Mouse (Mus musculus) brown adipose tissue, adult 24 weeks (tissue): ENCODE data around the gene Camta1. TPM values are rescaled to one million over a fixed set of nuclear protein-coding genes. Genes with fewer than 3 reads are reported as not detected.

Source experiments
- H3K27ac ChIP-seq: fragments of 200-500 bp; replicated peaks from 2 replicates; pipeline ENCODE4 v1.5.1; 2012; ENCODE audit warnings: low read depth, mild to moderate bottlenecking, low read length
- H3K4me1 ChIP-seq: fragments of 200-500 bp; 2 replicates; pipeline ENCODE4 v1.6.1; 2012; ENCODE audit warnings: low read length, mixed read lengths; ENCODE audit not compliant: control insufficient read depth, insufficient read depth, insufficient read length
- H3K4me3 ChIP-seq: fragments of 200-500 bp; 2 replicates; pipeline ENCODE4 v1.5.1; 2012; ENCODE audit warnings: low read depth, mild to moderate bottlenecking, low read length, moderate library complexity; ENCODE audit not compliant: insufficient read depth
- polyA plus RNA-seq: library from polyadenylated mRNA; stranded (reverse); fragments of >200 nt; gene quantifications from 2 replicates; pipeline ENCODE4 v1.2.4, GENCODE M21; 2012; ENCODE audit not compliant: missing spikeins, insufficient read depth, insufficient read length

The Camta1 gene
- polyA plus RNA-seq, 1 experiment, result 56.8 TPM

DNA sequence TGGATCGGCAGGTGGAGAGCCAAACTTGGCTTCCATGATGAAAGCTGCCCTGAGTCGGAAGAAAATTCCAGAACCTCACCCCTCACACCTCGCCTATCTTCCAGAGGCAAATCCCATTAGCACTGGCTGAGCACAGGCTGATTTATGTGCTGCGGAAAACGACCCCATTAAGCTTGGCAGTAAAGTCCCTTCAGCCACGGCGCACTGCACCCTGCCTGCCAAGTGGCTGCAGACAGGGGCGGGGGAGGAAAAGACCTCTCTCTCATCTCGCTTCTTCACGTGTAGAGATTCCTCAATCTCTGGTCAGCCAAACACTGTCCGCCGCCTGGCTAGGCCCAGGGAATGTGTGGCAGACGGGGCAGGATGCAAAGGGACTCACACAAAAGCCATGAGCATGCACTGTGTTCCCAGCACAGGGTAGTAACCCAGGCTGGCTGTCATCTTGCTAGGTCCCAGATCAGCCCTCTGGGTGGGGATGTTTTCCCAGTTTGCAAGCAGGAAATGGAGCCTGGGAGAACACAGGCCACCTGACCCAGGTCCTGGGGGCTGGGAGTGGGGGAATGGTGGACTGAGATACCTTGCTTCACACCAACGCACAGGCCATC lies 494.6 kb downstream of the Camta1 start:
- Histone ChIP-seq H3K27ac (no peak overlapping the region), H3K4me1 (0 out of 2 replicates have a peak, but pooled peaks cover 4% of the 10 kb centered on the region), H3K4me3 (no peak overlapping the region)

DNA sequence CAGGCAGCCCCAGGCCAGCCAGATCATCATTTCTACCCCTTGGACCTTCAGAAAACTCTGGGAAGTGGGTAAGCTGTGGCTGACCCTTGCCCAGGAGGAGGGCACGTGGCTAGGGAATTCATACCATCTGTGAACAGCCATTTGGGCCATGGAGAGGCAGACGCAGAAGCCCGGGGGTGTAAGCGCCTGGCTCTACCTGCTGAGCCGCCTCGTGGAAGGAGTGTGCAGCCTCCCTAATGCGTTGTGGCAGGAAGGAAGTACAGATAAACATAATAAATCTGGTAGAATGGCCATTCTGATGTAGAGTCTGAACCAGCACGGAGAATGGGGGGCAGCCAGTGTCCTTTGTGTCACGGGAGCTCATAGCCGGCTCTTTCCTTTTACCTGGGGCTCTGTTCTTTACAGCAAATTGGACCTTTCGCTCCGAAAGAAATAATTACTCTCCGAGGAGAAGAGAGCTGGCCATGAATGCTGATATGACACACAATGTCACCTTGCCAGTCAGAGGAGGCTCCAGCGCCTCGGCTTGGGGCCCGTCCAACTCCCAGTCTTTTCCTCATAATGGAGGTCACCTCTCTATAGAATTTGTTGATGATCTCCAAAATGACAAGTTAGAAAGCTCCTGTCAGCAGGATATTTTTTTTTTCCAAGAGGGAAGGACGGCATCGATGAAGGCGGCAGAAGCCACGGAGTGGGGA lies 500.6 kb downstream of the Camta1 start:
- Histone ChIP-seq H3K4me3 (no peak overlapping the region), H3K27ac (no peak overlapping the region), H3K4me1 (no peaks in the 10 kb centered on the region)

DNA sequence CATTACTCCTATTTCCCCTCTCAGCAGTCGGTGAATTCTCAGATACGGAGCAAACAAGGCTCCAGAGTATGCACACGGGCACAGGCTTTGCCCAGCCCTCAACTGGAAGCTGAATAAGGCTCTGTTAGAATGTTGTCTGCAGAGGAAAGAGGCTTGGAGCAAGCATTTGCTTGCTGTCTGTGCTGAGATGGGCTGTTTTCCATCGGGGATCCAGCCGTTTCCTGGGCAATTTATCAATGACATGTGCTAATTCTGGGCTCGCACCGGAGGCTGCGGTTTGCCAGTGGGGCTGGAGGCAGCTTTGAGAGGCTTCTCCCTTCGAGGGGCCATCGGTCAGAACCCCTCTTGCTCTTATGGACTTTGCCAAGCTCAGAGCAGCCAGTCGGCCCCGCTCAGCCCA lies 506.2 kb downstream of the Camta1 start:
- Histone ChIP-seq H3K4me3 (no peak overlapping the region), H3K4me1 (no peaks in the 10 kb centered on the region), H3K27ac (no peak overlapping the region)

- Histone ChIP-seq H3K27ac (no peak overlapping the region), H3K4me3 (no peak overlapping the region), H3K4me1 (no peaks in the 10 kb centered on the region)
These were observed 508.9 kb downstream of the Camta1 start for GRCm38 (mm10) chr4:151352791-151353190.

GRCm38 (mm10) chr4:151352249-151352648 lies 509.4 kb downstream of the Camta1 start:
- no peaks in the 10 kb centered on the region for H3K4me1 ChIP-seq
- no peak overlapping the region for H3K27ac ChIP-seq
- H3K4me3 ChIP-seq, result no peak overlapping the region

DNA sequence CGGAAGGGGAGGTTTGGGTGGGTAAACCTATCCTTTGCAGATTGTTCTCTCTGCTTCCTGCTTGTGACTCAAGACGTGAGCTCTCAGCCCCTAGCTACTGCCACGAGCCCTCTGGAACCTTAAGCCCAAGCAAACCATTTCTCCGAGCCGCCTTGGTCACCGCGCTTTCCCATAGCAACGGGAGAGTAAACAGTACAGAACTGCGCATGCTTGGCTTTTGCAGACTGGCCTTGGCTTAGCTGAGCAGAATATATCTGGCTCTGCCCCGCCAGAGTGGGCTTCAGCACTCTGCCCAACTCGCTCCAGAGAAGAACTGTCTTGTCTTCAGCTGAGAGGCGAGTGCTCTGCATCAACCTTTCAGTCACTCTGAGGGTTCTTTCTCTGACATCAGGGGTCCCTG lies 509.9 kb downstream of the Camta1 start:
- Histone ChIP-seq H3K4me1 (no peaks in the 10 kb centered on the region), H3K4me3 (no peak overlapping the region), H3K27ac (no peak overlapping the region)

DNA sequence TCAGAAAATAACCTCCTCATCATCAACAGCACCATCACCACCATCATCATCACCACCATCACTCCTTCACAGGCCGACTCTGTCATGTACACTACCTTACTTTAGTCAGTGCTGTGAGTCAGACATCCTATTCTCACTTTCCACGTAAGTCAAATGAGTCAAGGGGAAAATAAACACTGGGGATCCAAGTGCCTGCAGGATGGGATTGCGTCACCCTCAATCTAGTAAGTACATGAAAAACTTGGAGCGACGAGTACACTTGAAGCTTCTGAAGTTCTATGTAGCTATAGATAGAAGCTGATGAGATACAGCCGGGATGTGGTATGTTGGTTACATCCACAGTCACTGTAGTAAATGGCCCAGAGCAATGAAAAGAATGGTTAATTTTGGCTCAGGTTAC lies 514.1 kb downstream of the Camta1 start:
- Histone ChIP-seq H3K27ac (no peak overlapping the region), H3K4me3 (no peak overlapping the region)

DNA sequence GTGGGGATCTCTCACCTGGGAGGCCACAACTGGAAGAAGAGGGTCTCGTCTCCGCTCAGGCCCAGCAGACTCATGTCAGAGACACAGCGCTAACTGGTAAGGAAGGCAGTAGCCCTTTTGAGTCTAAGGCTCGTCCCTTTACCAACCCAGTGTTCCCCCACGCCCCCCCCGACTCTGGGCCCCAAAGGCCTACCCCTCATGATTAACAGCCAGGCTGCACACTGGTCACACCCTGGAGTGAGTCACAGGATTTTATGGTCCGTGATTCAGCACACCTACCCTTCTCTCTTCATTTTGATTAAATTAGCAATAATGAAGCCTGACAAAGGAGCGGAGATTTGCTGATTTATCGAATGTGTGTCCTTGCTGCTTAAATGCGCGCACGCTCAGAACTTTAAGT lies 515.0 kb downstream of the Camta1 start:
- no peak overlapping the region for H3K4me3 ChIP-seq
- H3K27ac ChIP-seq, result no peak overlapping the region
- H3K4me1 ChIP-seq, result no peaks in the 10 kb centered on the region

More for the DNA sequence above, 514.1 kb downstream of the Camta1 start:
- no peaks in the 10 kb centered on the region for H3K4me1 ChIP-seq

GRCm38 (mm10) chr4:151344811-151345210 lies 516.9 kb downstream of the Camta1 start:
- H3K27ac ChIP-seq, result no peak overlapping the region
- H3K4me1 ChIP-seq, result no peaks in the 10 kb centered on the region

GRCm38 (mm10) chr4:151339421-151339820 lies 522.3 kb downstream of the Camta1 start:
- H3K4me3 ChIP-seq, result no peak overlapping the region
- no peak overlapping the region for H3K27ac ChIP-seq
- H3K4me1 ChIP-seq, result peaks cover 3% of the 10 kb centered on the region; the same call in 1 of the 2 replicates

More at GRCm38 (mm10) chr4:151344811-151345210, 516.9 kb downstream of the Camta1 start:
- no peak overlapping the region for H3K4me3 ChIP-seq

GRCm38 (mm10) chr4:151338931-151339330 lies 522.7 kb downstream of the Camta1 start:
- Histone ChIP-seq H3K4me1 (peaks cover 3% of the 10 kb centered on the region; the same call in 1 of the 2 replicates), H3K27ac (no peak overlapping the region), H3K4me3 (no peak overlapping the region)

DNA sequence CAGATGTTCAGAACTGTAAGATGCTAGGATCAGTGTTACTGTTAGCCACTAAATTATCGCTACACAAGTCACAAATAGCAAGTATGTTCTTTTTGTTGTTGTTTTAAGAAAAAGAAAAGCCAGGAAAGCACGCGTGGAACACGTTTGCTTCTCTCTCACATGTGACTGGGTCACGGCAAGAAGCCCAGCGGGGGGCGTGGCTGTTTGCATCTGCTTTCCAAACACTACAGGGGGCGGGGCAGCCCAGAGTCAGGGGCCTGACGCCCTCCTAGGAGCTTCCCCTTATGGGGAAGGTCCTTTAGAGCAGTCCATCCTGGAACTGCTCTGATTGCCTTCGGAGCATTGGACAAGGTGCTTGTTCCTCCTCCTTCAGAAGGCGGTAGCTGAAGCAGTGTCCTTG lies 524.1 kb downstream of the Camta1 start:
- Histone ChIP-seq H3K4me3 (no peak overlapping the region), H3K4me1 (peaks cover 3% of the 10 kb centered on the region; the same call in 1 of the 2 replicates), H3K27ac (no peak overlapping the region)

DNA sequence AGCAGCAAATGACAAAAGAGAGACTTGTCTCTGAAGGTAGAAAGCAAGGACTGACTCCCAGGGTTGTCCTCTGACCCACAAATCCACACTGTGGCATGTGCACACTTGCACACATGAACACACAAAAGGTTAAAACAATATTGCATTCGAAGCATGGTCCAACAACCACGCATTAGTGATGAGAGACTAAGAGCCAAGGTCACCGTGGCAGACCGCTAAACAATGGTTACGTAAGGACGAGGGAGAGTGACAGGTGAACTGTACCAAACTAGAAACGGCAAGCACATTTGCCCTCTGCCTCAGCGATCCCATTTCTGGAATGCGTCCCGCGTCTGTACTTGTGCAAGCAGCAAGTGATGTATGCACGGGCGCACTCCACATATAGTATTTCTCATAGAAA lies 525.3 kb downstream of the Camta1 start:
- Histone ChIP-seq H3K4me3 (no peak overlapping the region), H3K4me1 (peaks cover 3% of the 10 kb centered on the region; the same call in 1 of the 2 replicates), H3K27ac (no peak overlapping the region)

DNA sequence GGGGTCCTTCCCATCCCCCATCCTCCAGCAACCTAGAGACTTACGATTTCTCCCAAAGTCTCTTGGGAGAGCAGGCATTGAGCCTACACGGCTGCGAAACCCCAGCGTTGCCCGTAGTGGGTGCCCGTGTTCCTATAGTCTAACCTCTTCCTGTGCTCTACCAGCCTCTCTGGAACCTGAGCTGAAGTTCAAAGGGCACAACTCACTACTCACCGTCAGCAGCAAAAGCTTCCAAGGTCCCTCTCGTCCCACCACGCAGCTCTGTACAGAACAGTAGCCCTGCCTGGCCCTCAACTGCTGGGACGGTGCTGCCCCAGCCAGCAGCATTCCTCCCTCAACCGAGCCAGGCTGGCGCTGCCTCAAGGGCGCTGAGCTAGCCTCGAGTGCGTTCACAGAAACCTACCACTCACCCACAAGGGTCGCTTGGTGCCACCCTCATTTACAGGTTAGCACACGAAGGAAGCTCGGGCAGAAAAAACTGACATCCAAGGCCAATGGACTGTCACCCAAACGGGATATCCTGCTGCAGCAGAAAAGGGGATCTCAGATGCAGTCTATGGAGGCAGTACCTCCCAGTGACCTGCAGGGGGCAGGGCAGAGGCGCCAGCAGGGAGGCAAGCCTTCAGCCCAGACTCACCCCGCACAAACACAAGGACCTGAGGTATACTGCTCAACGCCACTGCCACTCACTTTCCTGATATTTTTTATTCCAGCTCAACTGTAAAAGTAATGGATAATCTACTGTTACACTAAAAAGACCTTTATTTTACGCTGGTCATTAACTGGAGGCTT lies 526.5 kb downstream of the Camta1 start:
- Histone ChIP-seq H3K4me3 (no peak overlapping the region), H3K27ac (no peak overlapping the region), H3K4me1 (peaks cover 3% of the 10 kb centered on the region; the same call in 1 of the 2 replicates)

GRCm38 (mm10) chr4:151332074-151332849 lies 529.4 kb downstream of the Camta1 start:
- Histone ChIP-seq H3K4me1 (no peaks in the 10 kb centered on the region), H3K27ac (no peak overlapping the region), H3K4me3 (no peak overlapping the region)
